Mouse (Mus musculus): Measurements from ENCODE around the gene 1700061G19Rik. TPM values are rescaled to one million over a fixed set of nuclear protein-coding genes. Genes with fewer than 3 reads are reported as not detected.

Gene 1700061G19Rik
- polyA plus RNA-seq (2012; rRNA removed), result 0.12 and 0.15 TPM in 2 replicates

GRCm38 (mm10) chr17:56874936-56875651 is at the start of gene 1700061G19Rik:
1700061G19Rik (plus strand) TSS chr17:56875477.
- no peak for DNase-seq (ENCODE audit: extremely low spot score in 1 of 2, low spot score in 1 of 2)

- DNase-seq (ENCODE audit: extremely low spot score in 1 of 2, low spot score in 1 of 2), result peak; percentile 24 to 42
Measured at GRCm38 (mm10) chr17:56826718-56827117, 48.6 kb upstream of the 1700061G19Rik start.

- DNase-seq (ENCODE audit: extremely low spot score in 1 of 2, low spot score in 1 of 2), result no peak
Measured at GRCm38 (mm10) chr17:56829171-56829570, 46.1 kb upstream of the 1700061G19Rik start.

GRCm38 (mm10) chr17:56829795-56830194 is 45.5 kb upstream of the 1700061G19Rik start:
- DNase-seq (ENCODE audit: extremely low spot score in 1 of 2, low spot score in 1 of 2), result no peak

- no peak for DNase-seq (ENCODE audit: extremely low spot score in 1 of 2, low spot score in 1 of 2)
Measured at GRCm38 (mm10) chr17:56830411-56831110, 44.7 kb upstream of the 1700061G19Rik start, which contains the start of gene Rfx2. Rfx2 (minus strand) TSS chr17:56831013.

GRCm38 (mm10) chr17:56831111-56831816 is 44.0 kb upstream of the 1700061G19Rik start:
- DNase-seq (ENCODE audit: extremely low spot score in 1 of 2, low spot score in 1 of 2), result peak; percentile 96 to 98

- DNase-seq (ENCODE audit: extremely low spot score in 1 of 2, low spot score in 1 of 2), result no peak
Measured at GRCm38 (mm10) chr17:56832918-56833317, 42.4 kb upstream of the 1700061G19Rik start.

GRCm38 (mm10) chr17:56833381-56833780 is 41.9 kb upstream of the 1700061G19Rik start:
- no peak for DNase-seq (ENCODE audit: extremely low spot score in 1 of 2, low spot score in 1 of 2)

- DNase-seq (ENCODE audit: extremely low spot score in 1 of 2, low spot score in 1 of 2), result no peak
Measured at GRCm38 (mm10) chr17:56836336-56836735, 38.9 kb upstream of the 1700061G19Rik start.

- DNase-seq (ENCODE audit: extremely low spot score in 1 of 2, low spot score in 1 of 2), result no peak
Measured at GRCm38 (mm10) chr17:56840524-56840923, 34.8 kb upstream of the 1700061G19Rik start.

- DNase-seq (ENCODE audit: extremely low spot score in 1 of 2, low spot score in 1 of 2), result no peak
Measured at GRCm38 (mm10) chr17:56842173-56842572, 33.1 kb upstream of the 1700061G19Rik start.

GRCm38 (mm10) chr17:56843678-56844077 is 31.6 kb upstream of the 1700061G19Rik start:
- no peak for DNase-seq (ENCODE audit: extremely low spot score in 1 of 2, low spot score in 1 of 2)

GRCm38 (mm10) chr17:56848785-56849184 is 26.5 kb upstream of the 1700061G19Rik start:
- DNase-seq (ENCODE audit: extremely low spot score in 1 of 2, low spot score in 1 of 2), result no peak

GRCm38 (mm10) chr17:56849710-56850109 is 25.6 kb upstream of the 1700061G19Rik start:
- no peak for DNase-seq (ENCODE audit: extremely low spot score in 1 of 2, low spot score in 1 of 2)

- no peak for DNase-seq (ENCODE audit: extremely low spot score in 1 of 2, low spot score in 1 of 2)
Measured at GRCm38 (mm10) chr17:56851167-56851566, 24.1 kb upstream of the 1700061G19Rik start.

- no peak for DNase-seq (ENCODE audit: extremely low spot score in 1 of 2, low spot score in 1 of 2)
Measured at GRCm38 (mm10) chr17:56855421-56855820, 19.9 kb upstream of the 1700061G19Rik start.

- DNase-seq (ENCODE audit: extremely low spot score in 1 of 2, low spot score in 1 of 2), result peak in 1 of 2 experiments; percentile 64
Measured at GRCm38 (mm10) chr17:56858216-56858615, 17.1 kb upstream of the 1700061G19Rik start.

- DNase-seq (ENCODE audit: extremely low spot score in 1 of 2, low spot score in 1 of 2), result no peak
Measured at GRCm38 (mm10) chr17:56858922-56859321, 16.4 kb upstream of the 1700061G19Rik start.

GRCm38 (mm10) chr17:56861197-56861596 is 14.1 kb upstream of the 1700061G19Rik start:
- DNase-seq (ENCODE audit: extremely low spot score in 1 of 2, low spot score in 1 of 2), result no peak

- DNase-seq (ENCODE audit: extremely low spot score in 1 of 2, low spot score in 1 of 2), result no peak
Measured at GRCm38 (mm10) chr17:56866071-56866470, 9.2 kb upstream of the 1700061G19Rik start.

- DNase-seq (ENCODE audit: extremely low spot score in 1 of 2, low spot score in 1 of 2), result no peak
Measured at GRCm38 (mm10) chr17:56869481-56869977, 5.7 kb upstream of the 1700061G19Rik start.
